Mouse (Mus musculus): ENCODE results near the gene Tspan4.
A peak's percentile ranks its signal among the peaks of the same experiment; 100 is the strongest.

Gene Tspan4

GRCm38 (mm10) chr7:141461521-141462332 lies 13.3 kb upstream of the Tspan4 start:
- DNase-seq: no peak

GRCm38 (mm10) chr7:141462333-141462821 lies 12.7 kb upstream of the Tspan4 start:
- peak; percentile 71 for DNase-seq

- DNase-seq: peak; percentile 76
Observed at GRCm38 (mm10) chr7:141463824-141464602, 11.0 kb upstream of the Tspan4 start.

- DNase-seq: peak; percentile 70
Observed at GRCm38 (mm10) chr7:141464603-141465201, 10.3 kb upstream of the Tspan4 start.

- no peak for DNase-seq
Observed at GRCm38 (mm10) chr7:141465388-141466044, 9.5 kb upstream of the Tspan4 start.

- no peak for DNase-seq
Observed at GRCm38 (mm10) chr7:141466045-141466394, 9.0 kb upstream of the Tspan4 start.

- DNase-seq: no peak
Observed at GRCm38 (mm10) chr7:141466607-141467148, 8.4 kb upstream of the Tspan4 start.

GRCm38 (mm10) chr7:141467230-141468030 lies 7.6 kb upstream of the Tspan4 start, which contains the start of gene Cd151:
TSS of gene Cd151 (plus strand) at chr7:141467392.
- DNase-seq: peak; percentile 96

- no peak for DNase-seq
Observed at GRCm38 (mm10) chr7:141468164-141468521, 6.9 kb upstream of the Tspan4 start.

GRCm38 (mm10) chr7:141468522-141469211 lies 6.4 kb upstream of the Tspan4 start:
- peak; percentile 82 for DNase-seq

- DNase-seq: no peak
Observed at GRCm38 (mm10) chr7:141469352-141469751, 5.7 kb upstream of the Tspan4 start.

- no peak for DNase-seq
Observed at GRCm38 (mm10) chr7:141469901-141470636, 5.0 kb upstream of the Tspan4 start.

GRCm38 (mm10) chr7:141470637-141470944 lies 4.4 kb upstream of the Tspan4 start:
- DNase-seq: no peak

- DNase-seq: no peak
Observed at GRCm38 (mm10) chr7:141471236-141471635, 3.8 kb upstream of the Tspan4 start.

- DNase-seq: no peak
Observed at GRCm38 (mm10) chr7:141472226-141472625, 2.8 kb upstream of the Tspan4 start.

GRCm38 (mm10) chr7:141472763-141473162 lies 2.3 kb upstream of the Tspan4 start:
- no peak for DNase-seq

- no peak for DNase-seq
Observed at GRCm38 (mm10) chr7:141474160-141474559, 880 bp upstream of the Tspan4 start.

- DNase-seq: no peak
Observed at GRCm38 (mm10) chr7:141475805-141476158, 742 bp downstream of the Tspan4 start.

GRCm38 (mm10) chr7:141476226-141476980 lies 1.4 kb downstream of the Tspan4 start:
- peak; percentile 94 for DNase-seq

- no peak for DNase-seq
Observed at GRCm38 (mm10) chr7:141476981-141477370, 1.9 kb downstream of the Tspan4 start.

All from kidney, postnatal 14 days (tissue).